Mouse (Mus musculus): ENCODE measurements around the gene Tlnrd1. TPM values are rescaled to one million over a fixed set of nuclear protein-coding genes. Genes with fewer than 3 reads are reported as not detected.

Tlnrd1 gene
- 10 to 100 TPM in 25 of 26 experiments, 1 to 10 TPM in 1; 6.1 to 40.1 (median 19.3) TPM for total RNA-seq (2018; cell fraction: chromatin; rRNA removed)
- 10 to 100 TPM; 19.1 to 84.1 (median 40.0) TPM for total RNA-seq (2018; cell fraction: cytosol; rRNA removed)
- total RNA-seq (2018; cell fraction: nucleus; rRNA removed): 10 to 100 TPM; 18.6 to 77.8 (median 39.3) TPM
- polyA plus RNA-seq (2018): 14.0 to 25.1 TPM (median 23.6 TPM) in 3 replicates

DNA sequence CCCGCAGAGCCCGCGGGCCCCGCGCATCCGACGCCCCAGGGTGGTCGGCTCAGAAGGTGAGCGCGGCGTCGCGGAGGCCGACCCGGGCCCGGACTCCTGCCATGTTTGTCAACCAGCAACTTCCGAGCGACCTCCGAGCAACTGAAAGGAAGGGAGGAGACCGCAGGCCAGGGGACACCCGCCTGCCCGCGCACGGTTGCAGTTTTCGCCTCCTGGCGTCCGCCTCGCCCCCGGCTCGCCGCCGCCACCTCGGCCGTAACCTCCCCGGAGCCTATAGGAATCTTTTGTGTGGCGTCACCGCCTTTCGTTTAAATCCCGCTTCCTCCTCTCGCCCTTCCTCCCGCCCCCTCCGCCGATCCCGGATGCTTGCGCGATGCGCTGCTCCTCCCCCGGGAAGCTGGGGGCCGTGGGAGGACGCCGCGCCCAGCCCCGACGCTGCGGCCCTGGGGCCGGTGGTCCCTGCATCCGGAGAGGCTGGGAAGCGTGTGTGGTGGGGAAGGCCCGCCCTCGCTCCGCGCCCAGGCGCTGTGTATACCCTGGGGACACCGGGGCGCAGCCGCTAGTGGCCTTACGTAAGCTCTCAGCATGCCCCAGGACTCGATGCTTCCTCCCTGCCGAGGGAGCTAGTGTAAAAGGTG is at the start of gene Tlnrd1, which contains the start of gene Mesd:
Tlnrd1 (minus strand) TSS at position 285 of the 638 bp plus-strand sequence.
Mesd (plus strand) TSS at position 446 of the 638 bp plus-strand sequence.
- H3K79me2 ChIP-seq (ENCODE audit: inconsistent target): peaks cover 44% of the 10 kb centered on the region
- peak within 1 kb of the TSS; percentile 63 for H3K4me3 ChIP-seq (ENCODE audit: inconsistent target)
- H3K36me3 ChIP-seq (ENCODE audit: inconsistent target): peaks cover 7% of the 10 kb centered on the region; the same call in 1 of the 2 replicates
- under 1% methylated on average over 69 of the region's 69 CpGs for WGBS (ENCODE audit: missing documents)
- peak within 1 kb of the TSS; percentile 72 for H3K27ac ChIP-seq

DNA sequence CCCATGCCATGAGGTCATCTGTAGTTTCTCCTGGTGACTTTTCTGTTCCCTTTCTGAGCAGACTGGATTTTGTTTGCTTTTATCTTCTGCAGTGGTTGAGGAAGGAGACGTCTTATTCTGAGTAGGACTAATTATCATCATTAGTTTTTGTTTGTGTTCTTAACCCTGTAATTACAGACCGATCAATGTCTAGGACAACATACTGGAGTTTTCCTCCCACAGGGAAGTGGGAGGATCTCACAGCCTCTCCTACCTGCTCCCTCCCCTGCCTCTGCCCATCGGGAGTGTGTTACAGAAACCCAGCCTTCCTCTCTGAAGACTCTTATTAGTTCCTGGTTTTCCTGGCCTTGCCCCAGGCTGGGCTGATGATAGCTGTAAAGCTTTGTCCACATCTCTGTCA is 37.5 kb upstream of the Tlnrd1 start:
- WGBS (ENCODE audit: missing documents): 62% methylated on average over 3 of the region's 3 CpGs
- H3K36me3 ChIP-seq (ENCODE audit: inconsistent target): no peaks in the 10 kb centered on the region

DNA sequence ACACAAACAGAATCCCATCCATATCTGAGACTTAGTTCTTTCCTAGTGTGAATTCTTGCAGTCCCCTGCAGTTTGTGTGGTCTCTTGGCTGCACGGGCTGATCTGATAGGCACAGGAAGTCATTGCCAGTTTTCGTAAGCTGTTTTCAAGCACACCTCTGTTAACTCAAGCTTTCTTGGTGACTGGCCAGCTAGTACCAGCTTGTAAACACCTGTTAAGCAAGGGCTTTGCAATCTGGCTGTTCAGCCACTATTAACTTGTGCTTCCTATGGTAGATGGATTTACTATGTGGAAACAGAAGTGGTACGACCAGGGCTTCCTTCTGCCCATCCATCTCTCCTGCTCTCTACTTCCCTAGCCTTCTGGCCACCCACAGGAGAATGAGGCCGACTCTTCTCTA is 36.1 kb upstream of the Tlnrd1 start:
- no peaks in the 10 kb centered on the region for H3K36me3 ChIP-seq (ENCODE audit: inconsistent target)
- WGBS (ENCODE audit: missing documents): 17% methylated on average over 4 of the region's 4 CpGs
- H3K27ac ChIP-seq: no peak overlapping the region
- H3K79me2 ChIP-seq (ENCODE audit: inconsistent target): no peaks in the 10 kb centered on the region
- H3K4me3 ChIP-seq (ENCODE audit: inconsistent target): no peak overlapping the region

More for the DNA sequence above, 37.5 kb upstream of the Tlnrd1 start:
- H3K4me3 ChIP-seq (ENCODE audit: inconsistent target): no peak overlapping the region
- H3K27ac ChIP-seq: no peak overlapping the region
- no peaks in the 10 kb centered on the region for H3K79me2 ChIP-seq (ENCODE audit: inconsistent target)

DNA sequence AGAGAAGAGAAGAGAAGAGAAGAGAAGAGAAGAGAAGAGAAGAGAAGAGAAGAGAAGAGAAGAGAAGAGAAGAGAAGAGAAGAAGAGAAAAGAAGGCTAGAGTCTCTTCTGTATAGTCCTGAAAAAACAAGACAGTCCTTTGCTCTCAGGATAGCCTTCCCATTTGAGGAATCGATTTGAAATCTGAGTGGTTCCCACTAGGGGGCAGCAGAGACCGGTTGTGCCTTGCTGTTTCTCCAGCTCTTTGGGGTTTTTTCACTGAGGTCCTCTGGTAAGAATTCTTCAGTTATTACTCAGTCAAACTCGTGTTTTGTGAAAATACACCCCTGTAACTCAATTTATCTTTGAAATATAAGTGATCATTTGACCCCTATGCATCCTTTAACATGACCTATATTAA is 30.5 kb upstream of the Tlnrd1 start:
- Histone ChIP-seq H3K79me2 (ENCODE audit: inconsistent target) (no peaks in the 10 kb centered on the region), H3K27ac (no peak overlapping the region), H3K36me3 (ENCODE audit: inconsistent target) (no peaks in the 10 kb centered on the region), H3K4me3 (ENCODE audit: inconsistent target) (no peak overlapping the region)
- 2% methylated on average over 3 of the region's 3 CpGs for WGBS (ENCODE audit: missing documents)

DNA sequence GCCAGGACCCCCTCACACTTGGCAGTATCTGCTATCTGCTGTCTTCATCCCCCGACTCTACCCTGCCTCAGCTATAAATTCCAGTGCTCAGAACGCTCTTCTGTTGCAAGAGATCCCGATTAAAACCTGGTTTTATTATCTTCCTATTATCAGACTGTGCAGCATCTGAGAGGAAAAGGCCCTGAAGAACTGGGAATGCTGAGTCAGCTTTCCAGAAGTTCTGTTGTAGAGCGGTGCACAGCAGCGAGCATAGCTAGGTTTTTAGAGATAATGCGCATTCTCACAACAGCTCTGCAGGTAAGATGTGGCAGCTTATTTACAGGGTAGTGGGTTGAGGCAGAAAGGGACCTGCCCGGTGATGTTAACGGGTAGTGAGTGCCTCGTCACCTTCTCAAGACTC is 29.9 kb upstream of the Tlnrd1 start:
- WGBS (ENCODE audit: missing documents): 81% methylated on average over 8 of the region's 9 CpGs
- no peak overlapping the region for H3K27ac ChIP-seq
- no peaks in the 10 kb centered on the region for H3K36me3 ChIP-seq (ENCODE audit: inconsistent target)
- H3K4me3 ChIP-seq (ENCODE audit: inconsistent target): no peak overlapping the region
- no peaks in the 10 kb centered on the region for H3K79me2 ChIP-seq (ENCODE audit: inconsistent target)

DNA sequence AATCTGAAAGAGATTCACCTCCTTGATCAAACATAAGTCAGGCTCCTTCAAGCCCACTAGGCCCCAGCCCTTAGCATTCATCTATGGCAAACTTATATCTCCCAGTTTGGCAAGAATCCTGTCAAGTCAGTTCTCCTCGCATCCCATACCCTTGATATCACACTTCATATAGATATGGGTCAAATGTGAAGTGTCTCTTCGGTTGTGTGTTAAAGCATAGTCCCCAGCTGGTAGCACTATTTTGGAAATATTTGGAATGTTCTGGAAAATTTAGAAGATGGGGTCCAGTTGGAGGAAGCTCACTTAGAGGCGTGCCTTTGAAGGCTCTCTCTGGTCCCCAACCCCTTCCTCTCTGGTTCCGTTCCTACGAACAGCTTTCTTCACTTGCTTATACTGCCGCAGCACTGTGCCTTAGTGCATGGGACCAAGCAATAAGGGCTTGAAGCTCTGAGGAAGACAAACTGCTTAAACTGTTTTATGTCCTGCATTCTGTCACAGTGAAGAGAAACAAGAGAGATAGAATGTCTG is 29.4 kb upstream of the Tlnrd1 start:
- WGBS (ENCODE audit: missing documents): 94% methylated on average over 6 of the region's 6 CpGs
- Histone ChIP-seq H3K79me2 (ENCODE audit: inconsistent target) (no peaks in the 10 kb centered on the region), H3K36me3 (ENCODE audit: inconsistent target) (no peaks in the 10 kb centered on the region), H3K27ac (no peak overlapping the region), H3K4me3 (ENCODE audit: inconsistent target) (no peak overlapping the region)

DNA sequence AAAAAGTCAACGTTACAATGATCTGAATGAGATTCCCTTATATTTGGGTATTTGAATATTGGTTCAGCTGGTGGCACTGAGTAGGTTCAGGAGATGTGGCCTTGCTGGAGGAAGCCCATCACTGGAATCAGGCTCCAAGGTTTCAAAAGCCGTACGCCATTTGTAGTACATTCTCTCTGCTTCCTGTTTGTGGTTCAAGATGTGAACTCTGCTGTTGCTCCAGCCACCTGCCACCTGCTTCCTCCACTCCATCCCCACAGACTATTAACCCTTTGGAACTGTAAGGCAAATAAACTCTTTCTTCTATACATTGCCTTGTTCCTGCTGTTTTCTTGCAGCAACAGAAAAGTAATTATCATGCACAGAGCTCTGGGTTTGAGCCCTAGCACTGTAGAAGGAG is 27.8 kb upstream of the Tlnrd1 start:
- 12% methylated on average over 3 of the region's 3 CpGs for WGBS (ENCODE audit: missing documents)
- H3K79me2 ChIP-seq (ENCODE audit: inconsistent target): no peaks in the 10 kb centered on the region
- no peak overlapping the region for H3K4me3 ChIP-seq (ENCODE audit: inconsistent target)
- H3K36me3 ChIP-seq (ENCODE audit: inconsistent target): no peaks in the 10 kb centered on the region
- H3K27ac ChIP-seq: no peak overlapping the region

DNA sequence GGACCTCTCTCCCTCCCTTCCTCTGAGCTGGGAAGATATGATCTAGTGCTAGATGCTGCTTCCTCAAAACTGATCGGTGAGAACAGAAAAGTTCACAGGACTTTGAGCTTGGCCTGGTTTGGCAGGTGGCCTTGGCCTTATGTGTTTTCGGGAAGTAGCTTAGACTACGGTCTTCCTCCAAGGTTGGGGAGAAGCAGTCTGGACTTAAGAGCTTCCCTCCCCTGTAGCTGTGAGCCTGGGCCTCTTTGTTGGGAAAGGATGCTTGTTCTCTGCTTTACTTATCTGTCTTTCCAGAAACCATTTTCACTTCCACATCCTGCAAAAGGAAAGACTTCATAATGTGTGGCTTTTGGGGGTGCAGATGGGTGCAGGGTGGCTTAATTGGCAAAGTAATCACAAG is 20.7 kb upstream of the Tlnrd1 start:
- H3K27ac ChIP-seq: no peak overlapping the region
- 0 out of 2 replicates have a peak, but pooled peaks cover 3% of the 10 kb centered on the region for H3K36me3 ChIP-seq (ENCODE audit: inconsistent target)
- H3K4me3 ChIP-seq (ENCODE audit: inconsistent target): no peak overlapping the region
- WGBS (ENCODE audit: missing documents): 2% methylated on average over 3 of the region's 3 CpGs
- no peaks in the 10 kb centered on the region for H3K79me2 ChIP-seq (ENCODE audit: inconsistent target)

DNA sequence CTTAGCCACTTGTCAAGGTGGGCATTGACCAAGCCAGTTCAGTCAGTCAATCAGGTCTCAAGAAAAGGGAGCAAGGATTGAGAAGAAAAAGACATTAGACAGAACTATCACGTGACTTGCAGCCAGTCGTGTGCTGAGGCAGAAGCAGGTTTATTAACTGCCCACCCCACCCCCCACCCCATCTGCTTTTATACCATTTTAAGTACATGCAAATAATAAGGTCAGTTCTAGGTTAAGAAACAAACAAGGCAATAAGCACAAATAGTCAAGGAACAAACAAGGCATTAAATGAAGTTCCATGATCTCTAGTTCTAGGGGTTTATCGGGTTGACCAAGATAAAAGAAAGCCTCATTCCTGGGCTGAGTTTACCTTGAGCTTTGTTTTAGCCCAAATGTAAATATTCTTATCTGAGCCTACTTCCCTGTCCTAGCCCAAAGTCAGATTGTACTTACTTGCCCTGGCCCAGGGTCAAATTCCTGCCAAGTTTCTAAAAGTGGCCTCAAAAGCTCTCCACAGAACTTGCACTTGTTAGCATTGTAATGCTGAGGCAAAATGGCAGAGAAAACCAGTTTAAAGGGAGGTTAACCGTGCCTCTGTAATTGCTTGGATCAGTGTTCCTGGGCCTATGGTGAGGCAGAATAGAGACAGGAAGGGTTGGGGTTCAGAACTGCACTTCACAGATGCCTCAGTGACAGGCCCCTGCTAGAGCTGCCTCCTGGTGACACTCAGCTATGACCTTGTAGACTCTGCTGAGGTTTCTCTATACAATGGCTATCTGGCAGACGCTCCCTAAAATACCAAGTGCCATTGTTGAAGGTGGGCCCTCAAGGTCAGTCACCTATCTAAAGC is 18.4 kb upstream of the Tlnrd1 start:
- H3K27ac ChIP-seq: no peak overlapping the region
- no peaks in the 10 kb centered on the region for H3K79me2 ChIP-seq (ENCODE audit: inconsistent target)
- peaks cover 25% of the 10 kb centered on the region; the same call in 1 of the 2 replicates for H3K36me3 ChIP-seq (ENCODE audit: inconsistent target)
- WGBS (ENCODE audit: missing documents): 91% methylated on average over 5 of the region's 5 CpGs
- no peak overlapping the region for H3K4me3 ChIP-seq (ENCODE audit: inconsistent target)

DNA sequence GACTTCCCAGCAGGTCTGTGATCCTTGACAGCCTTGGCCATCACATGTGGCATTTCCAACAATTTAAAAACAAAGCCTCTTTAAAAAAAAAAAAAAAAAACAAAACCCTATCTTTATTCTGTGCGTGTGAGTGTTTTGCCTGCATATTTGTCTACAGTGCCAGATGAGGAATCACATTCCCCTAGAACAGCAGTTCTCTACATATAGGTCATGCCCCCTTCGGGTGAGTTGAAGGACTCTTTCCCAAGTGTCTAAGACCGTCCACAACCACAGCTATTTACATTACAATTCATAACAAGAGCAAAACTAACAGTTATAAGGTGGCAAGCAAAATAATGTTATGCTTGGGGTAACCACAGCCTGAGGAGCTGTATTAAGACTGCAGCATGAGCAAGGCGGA is 17.3 kb upstream of the Tlnrd1 start:
- H3K36me3 ChIP-seq (ENCODE audit: inconsistent target): peaks cover 27% of the 10 kb centered on the region; the same call in 1 of the 2 replicates
- H3K79me2 ChIP-seq (ENCODE audit: inconsistent target): no peaks in the 10 kb centered on the region
- H3K27ac ChIP-seq: no peak overlapping the region
- WGBS (ENCODE audit: missing documents): 94% methylated on average over 3 of the region's 4 CpGs
- no peak overlapping the region for H3K4me3 ChIP-seq (ENCODE audit: inconsistent target)

DNA sequence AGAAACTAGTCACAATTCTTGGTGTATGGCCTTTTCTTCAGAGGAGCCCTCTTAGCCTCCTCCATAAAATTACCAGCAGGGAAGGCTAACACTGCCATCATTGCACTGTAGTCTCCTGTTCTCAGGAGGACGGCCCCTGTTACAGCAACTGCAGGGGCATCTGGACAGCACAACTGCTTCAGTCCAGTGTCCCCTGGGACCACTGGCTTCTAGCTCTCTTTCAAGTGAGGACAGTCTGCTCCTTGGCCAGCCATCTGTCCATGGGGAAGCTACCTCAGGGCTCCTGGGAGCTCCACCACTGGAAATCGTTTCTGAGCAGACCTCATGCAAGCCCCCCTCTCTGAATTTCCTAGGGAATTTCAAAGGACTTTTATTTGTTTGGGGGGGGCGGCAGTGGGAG is 16.4 kb upstream of the Tlnrd1 start:
- H3K79me2 ChIP-seq (ENCODE audit: inconsistent target): no peaks in the 10 kb centered on the region
- H3K4me3 ChIP-seq (ENCODE audit: inconsistent target): no peak overlapping the region
- peaks cover 27% of the 10 kb centered on the region; the same call in 1 of the 2 replicates for H3K36me3 ChIP-seq (ENCODE audit: inconsistent target)
- H3K27ac ChIP-seq: no peak overlapping the region
- WGBS (ENCODE audit: missing documents): 88% methylated on average over 3 of the region's 3 CpGs

DNA sequence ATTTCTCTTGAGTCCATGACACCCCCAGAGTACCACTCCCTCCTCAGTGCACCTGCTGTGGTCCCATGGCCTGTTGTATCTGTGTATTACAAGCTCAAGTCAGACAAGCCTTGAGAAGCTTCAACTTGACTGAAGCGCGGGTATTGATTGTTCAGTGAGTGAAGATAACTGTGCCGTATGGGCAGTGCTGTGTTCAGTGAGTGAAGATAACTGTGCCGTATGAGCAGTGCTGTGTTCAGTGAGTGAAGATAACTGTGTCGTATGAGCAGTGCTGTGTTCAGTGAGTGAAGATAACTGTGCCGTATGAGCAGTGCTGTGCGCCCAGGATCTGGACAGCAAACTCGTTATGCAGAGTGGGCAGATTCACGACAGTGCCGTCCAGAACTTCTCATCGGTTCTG is 14.2 kb upstream of the Tlnrd1 start:
- Histone ChIP-seq H3K27ac (no peak overlapping the region), H3K4me3 (ENCODE audit: inconsistent target) (no peak overlapping the region), H3K79me2 (ENCODE audit: inconsistent target) (peaks cover 21% of the 10 kb centered on the region), H3K36me3 (ENCODE audit: inconsistent target) (peaks cover 27% of the 10 kb centered on the region; the same call in 1 of the 2 replicates)
- 96% methylated on average over 11 of the region's 11 CpGs for WGBS (ENCODE audit: missing documents)

DNA sequence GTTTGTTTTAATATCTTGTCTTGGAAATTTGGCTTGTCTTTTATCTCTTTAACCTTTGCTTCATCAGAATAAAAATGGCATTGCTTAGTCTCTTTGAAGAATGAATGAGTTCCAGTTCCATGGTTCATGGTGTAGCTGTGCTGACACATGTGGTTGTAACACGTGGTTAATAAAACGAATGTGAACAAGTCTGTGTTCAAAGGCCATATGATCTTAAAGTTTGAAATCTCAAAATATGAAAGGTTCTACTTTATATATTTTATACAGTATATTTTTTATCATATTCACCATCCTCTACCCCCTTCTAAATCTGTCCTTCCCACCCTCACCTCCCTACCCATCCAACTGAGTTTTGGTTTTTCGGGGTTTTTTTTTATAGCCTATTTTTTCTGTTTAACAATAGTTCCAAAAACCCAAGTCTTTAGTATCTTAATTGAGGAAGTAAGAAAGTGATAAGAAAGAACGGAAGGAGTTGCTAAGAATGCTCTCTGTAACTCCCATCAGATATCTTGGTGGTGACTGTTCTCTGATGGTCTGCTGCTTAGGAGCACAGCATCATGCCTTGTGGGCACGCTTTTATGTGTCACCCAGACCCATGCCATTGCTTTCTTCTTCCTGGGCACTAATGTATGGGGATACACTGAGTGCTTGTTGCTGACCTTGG is 12.1 kb upstream of the Tlnrd1 start:
- Histone ChIP-seq H3K4me3 (ENCODE audit: inconsistent target) (no peak overlapping the region), H3K79me2 (ENCODE audit: inconsistent target) (peaks cover 26% of the 10 kb centered on the region), H3K36me3 (ENCODE audit: inconsistent target) (peaks cover 26% of the 10 kb centered on the region; the same call in 1 of the 2 replicates), H3K27ac (no peak overlapping the region)
- 82% methylated on average over 5 of the region's 5 CpGs for WGBS (ENCODE audit: missing documents)

DNA sequence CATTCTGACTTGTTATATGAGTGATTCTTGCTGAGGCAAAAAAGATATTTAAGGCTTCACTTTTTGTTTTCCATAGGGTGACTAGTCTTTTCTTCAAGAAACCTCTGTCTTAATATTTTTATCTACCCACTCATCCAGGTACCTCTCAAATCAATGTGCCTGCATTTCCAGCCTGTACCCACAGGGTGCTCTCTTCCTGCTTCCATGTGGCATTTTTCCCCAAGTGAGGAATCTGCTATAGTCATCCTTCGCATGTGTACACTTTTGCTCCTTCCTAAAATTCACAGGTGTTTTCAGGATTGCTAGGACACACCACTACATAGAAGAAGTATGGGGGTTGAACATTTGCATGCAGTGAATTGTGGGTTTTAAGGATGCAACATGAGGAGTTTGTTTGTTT is 10.2 kb upstream of the Tlnrd1 start:
- no peak overlapping the region for H3K27ac ChIP-seq
- H3K79me2 ChIP-seq (ENCODE audit: inconsistent target): peaks cover 26% of the 10 kb centered on the region
- H3K36me3 ChIP-seq (ENCODE audit: inconsistent target): peaks cover 20% of the 10 kb centered on the region; the same call in 1 of the 2 replicates
- H3K4me3 ChIP-seq (ENCODE audit: inconsistent target): no peak overlapping the region
- WGBS (ENCODE audit: missing documents): 100% methylated on average over 1 of the region's 1 CpGs
